Mouse (Mus musculus): ENCODE results near the gene Gm867.

DNA sequence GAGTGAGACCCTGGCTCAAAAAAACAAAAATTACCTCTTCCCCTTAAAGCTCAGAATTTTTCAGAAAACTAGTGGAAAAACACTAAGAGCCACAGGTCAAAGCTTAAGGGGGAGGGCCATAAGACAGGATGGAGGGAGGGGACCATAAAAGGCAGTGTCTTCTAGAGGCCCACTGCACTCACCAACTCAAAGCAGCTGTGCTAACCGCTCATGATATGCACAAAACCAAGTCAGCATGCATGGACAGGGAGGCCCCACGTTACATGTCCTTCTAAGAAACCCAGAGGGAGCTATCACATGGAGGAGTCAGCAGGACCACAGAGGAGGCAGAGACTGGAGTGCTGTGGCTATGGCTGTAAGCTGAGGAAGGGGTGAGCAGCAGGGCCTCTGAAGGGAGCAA, 29.8 kb downstream of the Gm867 start:
- TF ChIP-seq POLR2A (IDR thresholded peaks at IDR 0.05; ENCODE audit: control insufficient read depth, low read depth, low read length) (no peak), CTCF (IDR thresholded peaks at IDR 0.05; ENCODE audit: control insufficient read depth, insufficient read depth, insufficient replicate concordance, low read depth, low read length) (no peak)

Data from testis, adult 2 months (tissue).